Mouse (Mus musculus): ENCODE measurements around the gene Eml1. TPM values are rescaled to one million over a fixed set of nuclear protein-coding genes. Genes with fewer than 3 reads are reported as not detected.

The Eml1 gene
- polyA plus RNA-seq, 1 experiment from 2014 or later: 66.7 TPM

GRCm38 (mm10) chr12:108432578-108432977 lies 61.8 kb downstream of the Eml1 start:
- no peak overlapping the region for H3K4me2 ChIP-seq (replicated peaks)
- peak overlapping the region; percentile 61; the same call in 1 of the 2 replicates for H3K27ac ChIP-seq
- peak; percentile 5; the same call in 1 of the 2 replicates for ATAC-seq
- no peaks in the 10 kb centered on the region for H3K9me3 ChIP-seq
- no peaks in the 10 kb centered on the region for H3K36me3 ChIP-seq
- WGBS: 62% methylated on average over 5 of the region's 5 CpGs
- no peak overlapping the region for H3K4me3 ChIP-seq (replicated peaks)
- H3K4me1 ChIP-seq (replicated peaks): peaks cover 56% of the 10 kb centered on the region
- H3K9ac ChIP-seq (replicated peaks): no peak overlapping the region
- no peaks in the 10 kb centered on the region for H3K27me3 ChIP-seq

- whole genome bisulfite sequencing: 60% methylated on average over 16 of the region's 16 CpGs
- ATAC-seq: 0 out of 2 replicates have a peak, but pooled peaks have one; percentile 19
- peak overlapping the region; percentile 61; the same call in 1 of the 2 replicates for H3K27ac ChIP-seq
- H3K4me1 ChIP-seq (replicated peaks): peaks cover 53% of the 10 kb centered on the region
- no peaks in the 10 kb centered on the region for H3K36me3 ChIP-seq
- no peak overlapping the region for H3K9ac ChIP-seq (replicated peaks)
- no peak overlapping the region for H3K4me2 ChIP-seq (replicated peaks)
- no peak overlapping the region for H3K4me3 ChIP-seq (replicated peaks)
- H3K9me3 ChIP-seq: no peaks in the 10 kb centered on the region
- H3K27me3 ChIP-seq: no peaks in the 10 kb centered on the region
Measured at GRCm38 (mm10) chr12:108433030-108433429, 62.3 kb downstream of the Eml1 start.

GRCm38 (mm10) chr12:108433498-108433897 lies 62.7 kb downstream of the Eml1 start:
- H3K4me2 ChIP-seq (replicated peaks): no peak overlapping the region
- WGBS: 66% methylated on average over 10 of the region's 10 CpGs
- no peaks in the 10 kb centered on the region for H3K36me3 ChIP-seq
- 0 out of 2 replicates have a peak overlapping the region, but pooled peaks have one; percentile 1 for H3K27ac ChIP-seq
- no peak overlapping the region for H3K4me3 ChIP-seq (replicated peaks)
- H3K27me3 ChIP-seq: no peaks in the 10 kb centered on the region
- peaks cover 53% of the 10 kb centered on the region for H3K4me1 ChIP-seq (replicated peaks)
- H3K9ac ChIP-seq (replicated peaks): no peak overlapping the region
- H3K9me3 ChIP-seq: no peaks in the 10 kb centered on the region
- no peak for ATAC-seq

- Histone ChIP-seq H3K27ac (peak overlapping the region; percentile 41; the same call in 1 of the 2 replicates), H3K4me2 (replicated peaks) (no peak overlapping the region), H3K4me1 (replicated peaks) (peaks cover 53% of the 10 kb centered on the region)
Measured at GRCm38 (mm10) chr12:108435444-108436015, 64.8 kb downstream of the Eml1 start.

GRCm38 (mm10) chr12:108436029-108436923 lies 65.5 kb downstream of the Eml1 start:
- Histone ChIP-seq H3K36me3 (no peaks in the 10 kb centered on the region), H3K4me3 (replicated peaks) (no peak overlapping the region), H3K4me2 (replicated peaks) (no peak overlapping the region), H3K4me1 (replicated peaks) (peaks cover 46% of the 10 kb centered on the region), H3K27me3 (no peaks in the 10 kb centered on the region), H3K27ac (peak overlapping the region; percentile 26; the same call in 1 of the 2 replicates), H3K9me3 (no peaks in the 10 kb centered on the region), H3K9ac (replicated peaks) (no peak overlapping the region)
- no peak for ATAC-seq
- 59% methylated on average over 24 of the region's 24 CpGs for WGBS

More at GRCm38 (mm10) chr12:108435444-108436015, 64.8 kb downstream of the Eml1 start:
- Histone ChIP-seq H3K27me3 (no peaks in the 10 kb centered on the region), H3K9ac (replicated peaks) (no peak overlapping the region), H3K4me3 (replicated peaks) (no peak overlapping the region), H3K36me3 (no peaks in the 10 kb centered on the region), H3K9me3 (no peaks in the 10 kb centered on the region)
- 44% methylated on average over 12 of the region's 12 CpGs for WGBS
- ATAC-seq: no peak

GRCm38 (mm10) chr12:108437446-108437845 lies 66.7 kb downstream of the Eml1 start:
- Histone ChIP-seq H3K36me3 (no peaks in the 10 kb centered on the region), H3K27ac (no peak overlapping the region), H3K4me2 (replicated peaks) (no peak overlapping the region), H3K4me3 (replicated peaks) (no peak overlapping the region), H3K9ac (replicated peaks) (no peak overlapping the region), H3K9me3 (no peaks in the 10 kb centered on the region), H3K4me1 (replicated peaks) (peaks cover 37% of the 10 kb centered on the region), H3K27me3 (no peaks in the 10 kb centered on the region)
- WGBS: 92% methylated on average over 13 of the region's 13 CpGs
- no peak for ATAC-seq

GRCm38 (mm10) chr12:108443271-108443670 lies 72.5 kb downstream of the Eml1 start:
- ATAC-seq: peak; percentile 69
- Histone ChIP-seq H3K9ac (replicated peaks) (peak overlapping the region; percentile 34; the same call in 1 of the 2 replicates), H3K4me2 (replicated peaks) (0 out of 2 replicates have a peak overlapping the region, but pooled peaks have one; percentile 14), H3K36me3 (no peaks in the 10 kb centered on the region), H3K4me1 (replicated peaks) (peaks cover 31% of the 10 kb centered on the region), H3K4me3 (replicated peaks) (no peak overlapping the region), H3K9me3 (no peaks in the 10 kb centered on the region), H3K27ac (peak overlapping the region; percentile 51; the same call in 1 of the 2 replicates), H3K27me3 (no peaks in the 10 kb centered on the region)
- 2% methylated on average over 10 of the region's 10 CpGs for WGBS

GRCm38 (mm10) chr12:108443708-108444107 lies 73.0 kb downstream of the Eml1 start:
- 0 out of 2 replicates have a peak overlapping the region, but pooled peaks have one; percentile 14 for H3K4me2 ChIP-seq (replicated peaks)
- WGBS: 55% methylated on average over 5 of the region's 5 CpGs
- peaks cover 31% of the 10 kb centered on the region for H3K4me1 ChIP-seq (replicated peaks)
- ATAC-seq: 0 out of 2 replicates have a peak, but pooled peaks have one; percentile 31
- no peak overlapping the region for H3K4me3 ChIP-seq (replicated peaks)
- no peaks in the 10 kb centered on the region for H3K9me3 ChIP-seq
- H3K9ac ChIP-seq (replicated peaks): no peak overlapping the region
- H3K36me3 ChIP-seq: no peaks in the 10 kb centered on the region
- no peaks in the 10 kb centered on the region for H3K27me3 ChIP-seq
- H3K27ac ChIP-seq: peak overlapping the region; percentile 55; the same call in 1 of the 2 replicates

GRCm38 (mm10) chr12:108444166-108445115 lies 73.7 kb downstream of the Eml1 start:
- H3K4me3 ChIP-seq (replicated peaks): no peak overlapping the region
- peaks cover 31% of the 10 kb centered on the region for H3K4me1 ChIP-seq (replicated peaks)
- peak overlapping the region; percentile 55 for H3K27ac ChIP-seq
- H3K36me3 ChIP-seq: no peaks in the 10 kb centered on the region
- WGBS: 33% methylated on average over 11 of the region's 11 CpGs
- no peak overlapping the region for H3K9ac ChIP-seq (replicated peaks)
- ATAC-seq: peak; percentile 79
- no peaks in the 10 kb centered on the region for H3K27me3 ChIP-seq
- H3K9me3 ChIP-seq: no peaks in the 10 kb centered on the region
- peak overlapping the region; percentile 5; the same call in 1 of the 2 replicates for H3K4me2 ChIP-seq (replicated peaks)

GRCm38 (mm10) chr12:108446721-108447120 lies 76.0 kb downstream of the Eml1 start:
- WGBS: 94% methylated on average over 2 of the region's 2 CpGs
- no peak overlapping the region for H3K4me3 ChIP-seq (replicated peaks)
- H3K4me2 ChIP-seq (replicated peaks): no peak overlapping the region
- H3K4me1 ChIP-seq (replicated peaks): peaks cover 50% of the 10 kb centered on the region
- H3K27me3 ChIP-seq: no peaks in the 10 kb centered on the region
- no peak overlapping the region for H3K27ac ChIP-seq
- no peak overlapping the region for H3K9ac ChIP-seq (replicated peaks)
- H3K36me3 ChIP-seq: no peaks in the 10 kb centered on the region
- no peaks in the 10 kb centered on the region for H3K9me3 ChIP-seq
- ATAC-seq: no peak

- peaks cover 51% of the 10 kb centered on the region for H3K4me1 ChIP-seq (replicated peaks)
- no peaks in the 10 kb centered on the region for H3K27me3 ChIP-seq
- H3K9me3 ChIP-seq: no peaks in the 10 kb centered on the region
- no peak overlapping the region for H3K4me2 ChIP-seq (replicated peaks)
- H3K4me3 ChIP-seq (replicated peaks): no peak overlapping the region
- H3K9ac ChIP-seq (replicated peaks): no peak overlapping the region
- no peak overlapping the region for H3K27ac ChIP-seq
- no peak for ATAC-seq
- WGBS: 94% methylated on average over 7 of the region's 7 CpGs
- H3K36me3 ChIP-seq: no peaks in the 10 kb centered on the region
Measured at GRCm38 (mm10) chr12:108448396-108448795, 77.6 kb downstream of the Eml1 start.
